Mouse (Mus musculus) CD4-positive helper T cell, adult 2 months (primary cell): ENCODE measurements around the gene Traf3.

Experiments
- DNase-seq: peaks from one replicate; pipeline ENCODE4 v3.0.0-alpha.2; 2012; ENCODE audit warnings: low read depth, missing footprints, low spot score

Gene Traf3

DNA sequence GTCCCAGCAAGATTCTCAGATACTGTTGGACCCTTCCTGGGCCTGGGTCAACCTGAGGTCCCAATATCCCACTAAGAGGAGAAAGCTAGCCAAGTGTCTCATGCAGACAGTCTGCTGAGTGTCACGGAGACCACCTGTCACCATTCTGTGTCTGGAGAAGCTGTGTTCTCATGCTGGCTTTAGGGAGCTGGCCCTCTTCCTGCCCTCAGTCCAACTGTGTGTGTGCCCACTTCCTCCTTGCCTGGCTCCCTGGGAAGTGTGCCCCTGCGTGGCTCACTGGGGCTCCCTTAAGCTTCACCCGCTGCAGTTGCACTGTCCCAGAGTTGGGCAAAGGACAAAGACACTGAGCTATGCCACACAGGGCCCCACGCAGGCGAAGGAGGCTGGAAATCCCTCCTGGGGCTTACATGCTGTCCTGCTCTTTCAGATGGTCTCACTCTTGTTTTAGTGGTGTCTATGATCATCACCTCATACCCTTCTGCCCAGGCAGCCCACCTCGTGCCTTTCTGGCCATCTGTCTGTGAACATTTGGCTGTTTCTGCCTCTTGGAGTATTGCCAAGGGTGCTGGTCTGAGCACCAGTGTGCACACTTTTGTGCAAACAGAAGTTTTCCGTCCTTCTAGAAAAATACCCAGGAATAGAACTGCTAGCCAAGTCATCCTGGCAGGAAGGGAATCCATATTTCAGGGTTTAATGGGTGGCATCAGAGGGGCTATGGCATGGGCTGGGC is 13.0 kb upstream of the Traf3 start:
- no peak for DNase-seq

GRCm38 (mm10) chr12:111153946-111154345 is 12.2 kb upstream of the Traf3 start:
- no peak for DNase-seq

DNA sequence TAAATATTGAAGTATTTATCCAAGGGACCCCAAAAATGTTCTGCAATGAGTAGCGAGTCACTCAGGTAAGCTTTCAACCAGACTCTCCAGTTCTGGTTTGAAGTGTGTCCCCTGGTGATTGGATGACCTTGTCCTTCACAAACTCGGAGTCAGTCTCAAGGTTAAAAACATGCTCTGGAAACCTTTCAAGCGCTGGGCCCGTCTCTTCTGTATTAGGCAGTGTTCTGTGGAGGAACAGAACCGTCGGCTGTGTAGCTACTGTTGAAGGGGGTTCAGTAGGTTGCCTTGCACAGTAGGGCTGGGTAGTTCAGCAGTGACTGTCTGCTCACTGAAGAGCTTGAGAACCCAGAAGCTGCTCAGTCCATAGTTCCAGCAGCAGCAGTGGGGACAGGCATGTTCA is 11.5 kb upstream of the Traf3 start:
- DNase-seq, result no peak

DNA sequence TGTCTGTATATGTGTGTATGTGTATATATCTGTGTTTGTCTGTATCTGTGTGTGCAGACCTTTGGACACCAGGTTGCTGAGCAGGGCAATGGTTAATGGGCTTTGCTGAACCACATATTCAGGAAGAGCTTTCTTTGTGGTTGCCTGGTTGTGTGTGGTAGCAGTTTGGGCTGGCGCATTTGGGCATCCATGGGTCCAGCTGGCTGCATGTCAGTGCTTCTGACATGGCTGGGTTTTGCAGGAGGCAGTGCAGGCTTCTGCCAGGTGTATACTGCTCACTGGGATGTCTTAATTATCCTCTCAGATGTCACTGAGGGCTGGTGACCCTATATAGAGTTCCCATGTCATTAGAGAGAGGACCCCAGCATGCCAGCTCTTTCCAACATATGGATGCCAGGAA is 10.4 kb upstream of the Traf3 start:
- no peak for DNase-seq

GRCm38 (mm10) chr12:111159659-111160428 is 6.3 kb upstream of the Traf3 start:
- peak; percentile 87 for DNase-seq

GRCm38 (mm10) chr12:111160871-111161270 is 5.3 kb upstream of the Traf3 start:
- no peak for DNase-seq

DNA sequence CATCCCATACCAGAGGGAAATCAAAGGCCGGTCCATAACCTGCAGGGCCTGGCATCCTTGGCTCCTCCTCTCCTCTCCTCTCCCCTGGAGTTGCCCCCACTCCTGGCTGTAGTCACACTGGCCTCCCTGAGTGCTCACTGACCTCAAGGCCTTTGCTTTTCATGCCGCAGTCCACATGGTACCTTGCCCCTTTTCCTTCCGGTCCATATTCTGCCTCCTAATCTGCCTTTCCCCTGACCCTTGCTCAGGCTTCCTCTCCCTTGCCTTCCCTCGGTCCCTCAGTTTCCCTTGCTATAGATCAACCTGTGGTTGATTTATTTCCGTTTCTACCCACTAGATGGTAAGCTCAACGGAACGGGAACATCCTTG is 4.2 kb upstream of the Traf3 start:
- peak; percentile 27 for DNase-seq

DNA sequence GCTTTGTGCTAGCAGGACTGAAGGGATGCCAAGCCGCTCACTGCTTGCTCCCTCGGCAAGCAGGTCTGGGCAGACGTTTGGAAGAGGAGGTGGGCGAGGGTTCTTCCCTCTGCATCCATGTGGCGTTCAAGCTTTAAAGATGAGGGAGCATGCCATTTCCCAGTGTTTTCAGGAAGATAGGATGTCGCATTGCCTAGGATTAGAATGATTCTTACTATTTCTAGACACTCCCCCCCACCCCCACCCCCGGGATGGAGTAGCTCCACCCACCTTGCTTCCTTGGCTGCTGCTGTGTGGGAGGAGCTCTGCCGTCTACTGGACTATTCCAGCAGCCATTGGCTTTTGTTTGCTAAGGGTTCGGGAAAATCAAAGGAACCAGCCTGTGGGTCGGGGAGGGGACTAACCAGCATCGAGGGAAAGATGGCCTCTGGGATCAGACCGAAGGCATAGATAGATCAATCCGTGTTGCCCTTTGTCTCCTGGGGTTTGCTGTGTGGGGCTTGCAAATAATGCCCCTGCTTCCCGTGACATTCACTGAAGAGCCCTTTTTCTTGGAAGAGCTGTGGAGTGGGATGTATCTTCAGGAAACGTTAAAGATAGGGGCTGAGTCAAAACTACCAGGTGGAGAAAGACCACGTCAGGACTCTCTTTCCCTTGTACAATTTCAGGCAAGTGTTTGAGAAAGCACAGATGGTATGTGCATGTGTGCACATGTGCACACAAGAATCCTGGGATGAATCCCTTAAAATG is 3.7 kb upstream of the Traf3 start:
- peak; percentile 49 for DNase-seq

DNA sequence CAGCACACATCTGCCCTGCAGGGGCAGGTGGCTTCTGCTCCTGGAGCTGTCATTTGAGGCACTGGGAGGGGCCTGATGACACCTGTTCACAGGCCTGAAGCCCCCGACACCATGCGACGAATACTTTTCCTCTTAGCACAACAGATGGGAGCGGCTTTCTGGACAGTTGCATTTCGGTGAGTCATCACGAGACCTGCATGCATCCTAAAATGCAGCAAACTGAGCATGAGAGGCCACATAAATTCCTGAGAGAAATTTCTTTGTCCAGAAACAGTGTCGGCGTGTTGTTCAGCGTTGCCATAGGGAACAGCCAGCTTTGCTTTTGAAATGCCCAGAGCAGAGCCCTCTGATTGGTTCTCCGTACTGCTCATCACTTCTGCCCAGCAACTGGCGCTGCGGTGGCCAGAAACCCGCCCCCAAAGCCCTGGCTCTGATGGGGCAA is 1.8 kb upstream of the Traf3 start:
- DNase-seq, result peak; percentile 88

DNA sequence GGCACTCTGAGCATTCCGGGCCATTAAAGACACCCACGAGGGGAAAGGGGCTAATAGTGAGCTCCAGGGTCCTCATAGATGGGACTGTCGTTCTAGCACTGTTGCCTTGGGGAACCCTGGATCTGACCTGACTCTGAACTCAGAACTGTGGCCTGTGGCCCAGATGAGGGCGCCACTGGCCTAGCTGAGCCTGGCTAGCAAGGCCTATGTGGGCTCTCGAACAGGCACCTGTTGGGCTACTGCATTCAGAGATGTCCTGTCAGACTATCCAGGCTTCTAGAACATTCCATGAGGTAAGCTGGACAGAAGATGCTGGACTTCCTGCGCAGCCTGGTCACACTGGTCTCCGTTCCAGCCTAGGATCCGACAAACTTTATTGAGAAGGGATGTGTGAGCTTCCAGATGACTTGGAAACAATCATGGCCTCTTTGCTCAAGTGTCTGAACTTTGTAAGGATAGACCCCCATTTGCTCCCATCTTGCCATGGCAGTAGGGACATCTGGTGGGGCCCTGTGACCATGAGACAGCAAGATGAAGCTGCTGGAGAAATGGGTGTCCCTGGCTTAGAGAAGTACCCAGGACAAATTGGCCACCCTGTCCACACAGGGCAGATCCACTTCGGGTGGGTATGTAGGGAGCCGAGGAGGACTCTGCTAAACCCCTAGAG is 891 bp upstream of the Traf3 start:
- DNase-seq, result peak; percentile 74

DNA sequence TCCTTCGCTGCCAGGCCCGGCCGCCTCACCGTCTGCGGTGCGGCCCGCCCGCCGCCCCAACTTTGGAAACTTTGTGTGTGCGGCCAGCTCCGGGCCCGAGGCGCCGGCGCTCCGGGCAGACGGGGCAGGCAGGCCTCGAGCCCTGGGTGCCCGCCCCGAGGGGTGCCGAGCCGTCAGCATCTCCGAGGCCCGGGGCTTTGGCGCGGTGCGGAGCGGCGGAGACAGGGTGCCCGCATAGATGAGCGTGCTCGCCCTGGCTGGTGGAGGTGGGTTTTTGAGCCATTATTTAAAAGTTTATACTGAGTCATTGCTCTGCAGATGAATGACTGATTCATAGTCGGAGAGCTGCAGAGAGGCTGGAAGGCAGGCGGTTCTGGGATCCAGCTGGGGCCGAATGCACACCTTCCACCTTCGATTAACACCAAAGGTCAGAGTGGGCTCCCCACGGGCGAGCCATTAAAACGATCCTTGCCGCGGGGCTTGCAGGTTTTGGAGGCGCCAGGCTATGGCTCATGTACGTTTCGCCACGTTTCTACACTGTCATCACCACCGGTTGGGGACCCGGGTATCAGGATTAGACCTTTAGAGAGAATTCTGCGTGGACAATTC is 615 bp downstream of the Traf3 start:
- peak; percentile 57 for DNase-seq

GRCm38 (mm10) chr12:111168891-111169290 is 2.7 kb downstream of the Traf3 start:
- DNase-seq, result no peak

- no peak for DNase-seq
These were observed 12.6 kb downstream of the Traf3 start for GRCm38 (mm10) chr12:111178772-111179171.

- DNase-seq, result peak; percentile 48
These were observed 15.7 kb downstream of the Traf3 start for GRCm38 (mm10) chr12:111181848-111182247.

GRCm38 (mm10) chr12:111182378-111182777 is 16.2 kb downstream of the Traf3 start:
- no peak for DNase-seq

DNA sequence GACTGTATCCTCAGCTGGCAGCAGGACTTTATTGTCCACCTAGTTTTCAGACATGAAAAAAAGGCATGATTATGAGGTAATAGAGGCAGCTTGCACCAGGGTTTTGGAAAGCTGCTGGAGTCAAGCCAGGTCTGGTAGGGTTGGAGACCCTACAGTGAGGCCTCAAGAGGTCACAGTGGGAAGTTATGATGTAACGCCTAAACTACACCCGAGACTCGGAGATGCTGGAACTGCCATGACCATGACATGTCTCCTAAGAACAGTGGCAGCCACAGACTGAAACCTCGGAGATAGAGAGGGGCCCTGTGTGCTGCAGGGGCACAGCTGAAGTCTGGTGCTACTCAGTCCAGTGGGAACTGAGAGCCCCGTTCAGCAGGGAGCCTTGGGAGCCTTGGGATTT is 18.3 kb downstream of the Traf3 start, which contains the start of gene 4930595D18Rik:
TSS of gene 4930595D18Rik (minus strand) at position 16 of the 400 bp plus-strand sequence.
- DNase-seq, result no peak

DNA sequence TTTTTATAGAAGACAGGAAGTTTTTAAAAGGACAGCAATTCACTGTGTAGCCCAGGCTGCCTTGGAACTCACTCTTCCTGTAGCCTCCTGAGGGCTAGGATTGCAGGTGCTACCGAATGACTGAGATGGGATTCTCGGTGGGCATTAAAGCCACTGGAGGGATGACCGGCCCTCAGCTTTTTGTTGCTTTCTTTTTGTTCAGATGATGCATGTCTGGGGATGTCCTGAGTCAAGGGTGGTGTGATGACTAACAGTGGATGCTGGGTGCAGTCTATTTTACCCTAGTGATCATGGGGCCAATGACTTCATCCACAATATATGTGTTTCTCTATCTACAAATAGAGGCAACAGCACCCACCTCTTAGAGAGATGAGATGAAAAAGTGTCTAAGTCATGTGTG is 20.8 kb downstream of the Traf3 start:
- DNase-seq, result no peak

GRCm38 (mm10) chr12:111188295-111188694 is 22.1 kb downstream of the Traf3 start:
- no peak for DNase-seq

- no peak for DNase-seq
These were observed 24.2 kb downstream of the Traf3 start for GRCm38 (mm10) chr12:111190355-111190754.

DNA sequence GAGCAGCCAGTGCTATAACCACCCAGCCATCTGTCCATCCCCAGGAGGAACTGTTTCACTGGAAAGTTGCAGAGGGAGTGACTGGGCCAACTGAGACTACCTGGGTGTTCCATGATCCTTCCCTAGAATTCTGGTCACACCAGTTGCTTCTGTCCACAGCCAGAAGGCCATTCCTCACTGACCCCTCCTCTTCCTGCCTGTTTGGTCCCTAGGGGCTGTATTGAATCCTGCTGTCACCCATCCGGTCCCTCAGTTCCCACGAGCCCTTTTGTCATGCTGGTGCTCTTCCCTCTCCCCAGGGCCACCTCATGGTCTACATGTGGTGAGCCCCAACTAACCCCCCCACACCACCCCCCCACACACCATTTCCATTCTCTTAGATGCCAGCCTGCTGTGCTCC is 24.7 kb downstream of the Traf3 start:
- no peak for DNase-seq

GRCm38 (mm10) chr12:111192777-111193176 is 26.6 kb downstream of the Traf3 start:
- DNase-seq, result no peak
